ENCODE assay signal across 10 mouse cellular contexts in the genomic region with DNA sequence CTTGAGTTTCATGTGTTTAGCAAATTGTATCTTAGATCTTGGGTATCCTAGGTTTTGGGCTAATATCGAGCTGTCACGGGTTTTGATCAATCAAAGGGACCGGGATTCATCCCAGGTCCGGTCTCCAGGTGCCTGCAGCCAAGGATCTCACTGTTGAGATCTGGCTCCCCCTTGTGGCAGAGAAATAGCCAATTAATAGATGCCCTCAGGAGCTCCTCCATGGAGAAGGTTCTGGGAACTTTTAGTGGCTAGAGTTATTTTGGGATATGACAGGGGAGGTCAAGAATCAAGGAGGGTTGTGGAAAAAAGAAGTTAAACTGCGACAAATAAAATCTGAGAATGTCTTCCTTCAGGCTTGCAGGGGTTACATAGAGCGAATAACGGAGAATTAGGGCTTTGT. TPM values are rescaled to one million over a fixed set of nuclear protein-coding genes. Genes with fewer than 3 reads are reported as not detected.
DNase-seq lines count a peak whose midpoint lies in the region; ATAC-seq and TF ChIP-seq lines count a peak whose summit lies in the region.
"Had no signal": no experiment of that assay in that cellular context is flagged by ENCODE, and none has a peak within 500 bp of the region (broad histone marks: within the 10 kb centered on the region; RNA-seq: fewer than 3 reads in every experiment).

No protein-coding gene starts in this region.

- DNase-seq in kidney, adult 11 months = peak; percentile 50
- DNase-seq in WW6 (ENCODE audit: low read depth, low spot score) = peak; percentile 40
- DNase-seq in heart, embryonic 10.5 days (ENCODE audit: low spot score) = peak; percentile 81
- DNase-seq in layer of hippocampus, postnatal 36 days = peak; percentile 19 to 36
- DNase-seq in thymus, postnatal 36 days = peak; percentile 13 to 21

- H3K4me2 ChIP-seq in kidney, embryonic 15.5 days = no peak overlapping the region
- H3K4me2 ChIP-seq: embryonic facial prominence, embryonic 13.5 days; neural tube, embryonic 13.5 days had no signal

- no peaks in the 10 kb centered on the region for H3K27me3 ChIP-seq in kidney, embryonic 15.5 days
- no peaks in the 10 kb centered on the region for H3K27me3 ChIP-seq in heart, embryonic 10.5 days (ENCODE audit: insufficient read depth, poor library complexity, severe bottlenecking)
- H3K27me3 ChIP-seq: embryonic facial prominence, embryonic 13.5 days; neural tube, embryonic 13.5 days had no signal

- H3K9me3 ChIP-seq in kidney, embryonic 15.5 days (replicated peaks) = no peaks in the 10 kb centered on the region
- H3K9me3 ChIP-seq in heart, embryonic 10.5 days = no peaks in the 10 kb centered on the region
- H3K9me3 ChIP-seq: embryonic facial prominence, embryonic 13.5 days had no signal

- H3K27ac ChIP-seq in kidney, embryonic 15.5 days = no peak overlapping the region
- H3K27ac ChIP-seq in cortical plate, adult 2 months (ENCODE audit: insufficient read depth, low read length) = no peak overlapping the region
- H3K27ac ChIP-seq in heart, embryonic 10.5 days = no peak overlapping the region
- H3K27ac ChIP-seq: embryonic facial prominence, embryonic 13.5 days; neural tube, embryonic 13.5 days had no signal

- 33% methylated on average over 7 of the region's 7 CpGs for WGBS in kidney, embryonic 15.5 days
- 32% methylated on average over 7 of the region's 7 CpGs for WGBS in heart, embryonic 10.5 days

- H3K4me1 ChIP-seq in kidney, embryonic 15.5 days = no peaks in the 10 kb centered on the region
- H3K4me1 ChIP-seq in cortical plate, adult 2 months (ENCODE audit: control insufficient read depth, insufficient read depth, low read length) = no peaks in the 10 kb centered on the region
- H3K4me1 ChIP-seq in heart, embryonic 10.5 days = no peaks in the 10 kb centered on the region
- H3K4me1 ChIP-seq: embryonic facial prominence, embryonic 13.5 days; neural tube, embryonic 13.5 days had no signal

- TF ChIP-seq POLR2A in cortical plate, adult 2 months (IDR thresholded peaks at IDR 0.05; ENCODE audit: extremely low read depth, insufficient read depth, low read length) = no peak

- no peak overlapping the region for H3K4me3 ChIP-seq in kidney, embryonic 15.5 days (replicated peaks)
- no peak overlapping the region for H3K4me3 ChIP-seq in cortical plate, adult 2 months (ENCODE audit: insufficient read depth, low read length)
- H3K4me3 ChIP-seq in heart, embryonic 10.5 days = no peak overlapping the region
- H3K4me3 ChIP-seq: embryonic facial prominence, embryonic 13.5 days; neural tube, embryonic 13.5 days had no signal

- no peaks in the 10 kb centered on the region for H3K36me3 ChIP-seq in kidney, embryonic 15.5 days
- H3K36me3 ChIP-seq in heart, embryonic 10.5 days = no peaks in the 10 kb centered on the region
- H3K36me3 ChIP-seq: embryonic facial prominence, embryonic 13.5 days; neural tube, embryonic 13.5 days had no signal

- H3K9ac ChIP-seq in kidney, embryonic 15.5 days = no peak overlapping the region
- H3K9ac ChIP-seq: embryonic facial prominence, embryonic 13.5 days; neural tube, embryonic 13.5 days had no signal

- peak; percentile 61 for TF ChIP-seq CTCF in cortical plate, adult 2 months (IDR thresholded peaks at IDR 0.05; ENCODE audit: extremely low read depth, insufficient read depth, low read length)

- no peak for ATAC-seq in kidney, embryonic 15.5 days (replicated peaks; ENCODE audit: low FRiP score)
- ATAC-seq in neutrophil, adult 5-6 weeks (ENCODE audit: extremely low read depth, insufficient number of reproducible peaks, low FRiP score, poor library complexity, severe bottlenecking) = peak; percentile 23; the same call in 1 of the 2 replicates

RNA-seq across cellular contexts. Expression of a gene that starts 31.0 kb away (rescaled TPM):
- 0.21 and 0.70 TPM in 2 replicates for polyA plus RNA-seq in kidney, embryonic 15.5 days (2015; fragmentation: Nextera tagmentation; extraction: Ambion mirVana)
- polyA plus RNA-seq in cortical plate, adult 2 months (2012; rRNA removed) = 0.53 and 0.98 TPM in 2 replicates
- 0.15 and 0.63 TPM in 2 replicates for polyA plus RNA-seq in heart, embryonic 10.5 days (2016; fragmentation: Nextera tagmentation; extraction: Ambion mirVana)
- under 1 TPM in 1 of 2 experiments, not detected in 1; 0.10 TPM for total RNA-seq in layer of hippocampus, postnatal 36 days (2021)
- total RNA-seq in neutrophil, adult 5-6 weeks (2017) = not detected in 2 replicates

RNA-seq across cellular contexts. Expression of a gene that starts 32.4 kb away (rescaled TPM):
- polyA plus RNA-seq in kidney, embryonic 15.5 days (2015; fragmentation: Nextera tagmentation; extraction: Ambion mirVana) = 42.3 and 46.2 TPM in 2 replicates
- 172 and 184 TPM in 2 replicates for polyA plus RNA-seq in cortical plate, adult 2 months (2012; rRNA removed)
- 30.2 and 51.9 TPM in 2 replicates for polyA plus RNA-seq in heart, embryonic 10.5 days (2016; fragmentation: Nextera tagmentation; extraction: Ambion mirVana)
- total RNA-seq in layer of hippocampus, postnatal 36 days (2021) = 100 to 1,000 TPM; 144 to 187 TPM
- total RNA-seq in neutrophil, adult 5-6 weeks (2017) = not detected in 2 replicates

RNA-seq across cellular contexts. Expression of a gene that starts 37.3 kb away (rescaled TPM):
- polyA plus RNA-seq in kidney, embryonic 15.5 days (2015; fragmentation: Nextera tagmentation; extraction: Ambion mirVana) = 36.3 and 36.9 TPM in 2 replicates
- polyA plus RNA-seq in cortical plate, adult 2 months (2012; rRNA removed) = 75.1 and 80.4 TPM in 2 replicates
- polyA plus RNA-seq in heart, embryonic 10.5 days (2016; fragmentation: Nextera tagmentation; extraction: Ambion mirVana) = 28.6 and 31.1 TPM in 2 replicates
- total RNA-seq in layer of hippocampus, postnatal 36 days (2021) = 10 to 100 TPM; 69.1 to 93.8 TPM
- 30.0 and 51.6 TPM in 2 replicates for total RNA-seq in neutrophil, adult 5-6 weeks (2017)

Comparison
In these comparisons a context has a peak if more than half of its experiments do, and no peak if none do; other contexts are left out.
1. DNase-seq: peak in every context shown above with its lines; median percentile 81 in heart, embryonic 10.5 days; 50 in kidney, adult 11 months; 40 in WW6; 28 in layer of hippocampus, postnatal 36 days; 17 in thymus, postnatal 36 days.